Mouse (Mus musculus): ENCODE results near the gene Dclre1a. TPM values are rescaled to one million over a fixed set of nuclear protein-coding genes. Genes with fewer than 3 reads are reported as not detected.
"Not testable (repeated sequence)": the region's sequence is repeated elsewhere in the genome, so short reads cannot be mapped to it uniquely, and the experiment has no call there.

Gene Dclre1a
- polyA plus RNA-seq, 2 experiments = 14.7 to 22.6 TPM

GRCm38 (mm10) chr19:56511207-56511606, 36.8 kb downstream of the Dclre1a start:
- not testable (repeated sequence) for H3K4me1 ChIP-seq (ENCODE audit: control insufficient read depth, insufficient read depth, low read length); H3K36me3 ChIP-seq (ENCODE audit: control insufficient read depth, insufficient read depth, low read length); H3K9ac ChIP-seq (ENCODE audit: low read depth, low read length, severe bottlenecking); H3K9me3 ChIP-seq (ENCODE audit: control insufficient read depth, low read length); H3K4me3 ChIP-seq (replicated peaks; ENCODE audit: low read length); H3K4me2 ChIP-seq (replicated peaks; ENCODE audit: low read depth, low read length, severe bottlenecking); ATAC-seq (ENCODE audit: low FRiP score, low read depth); H3K27ac ChIP-seq (replicated peaks; ENCODE audit: low read depth, low read length); DNase-seq (ENCODE audit: low spot score); H3K27me3 ChIP-seq (ENCODE audit: control insufficient read depth, insufficient read depth, low read length)
- WGBS = no CpG with 5 or more reads among the region's 4 CpGs

- H3K9ac ChIP-seq (ENCODE audit: low read depth, low read length, severe bottlenecking); H3K4me2 ChIP-seq (replicated peaks; ENCODE audit: low read depth, low read length, severe bottlenecking); H3K4me3 ChIP-seq (replicated peaks; ENCODE audit: low read length); H3K4me1 ChIP-seq (ENCODE audit: control insufficient read depth, insufficient read depth, low read length); H3K36me3 ChIP-seq (ENCODE audit: control insufficient read depth, insufficient read depth, low read length); DNase-seq (ENCODE audit: low spot score); H3K27ac ChIP-seq (replicated peaks; ENCODE audit: low read depth, low read length); H3K27me3 ChIP-seq (ENCODE audit: control insufficient read depth, insufficient read depth, low read length); ATAC-seq (ENCODE audit: low FRiP score, low read depth); H3K9me3 ChIP-seq (ENCODE audit: control insufficient read depth, low read length): not testable (repeated sequence)
- no CpG with 5 or more reads among the region's 5 CpGs for WGBS
Observed at GRCm38 (mm10) chr19:56503525-56503924, 44.5 kb downstream of the Dclre1a start.

GRCm38 (mm10) chr19:56503069-56503468, 45.0 kb downstream of the Dclre1a start:
- no CpG with 5 or more reads among the region's 5 CpGs for WGBS
- H3K4me1 ChIP-seq (ENCODE audit: control insufficient read depth, insufficient read depth, low read length); H3K27ac ChIP-seq (replicated peaks; ENCODE audit: low read depth, low read length); ATAC-seq (ENCODE audit: low FRiP score, low read depth); H3K4me3 ChIP-seq (replicated peaks; ENCODE audit: low read length); H3K9me3 ChIP-seq (ENCODE audit: control insufficient read depth, low read length); H3K4me2 ChIP-seq (replicated peaks; ENCODE audit: low read depth, low read length, severe bottlenecking); H3K27me3 ChIP-seq (ENCODE audit: control insufficient read depth, insufficient read depth, low read length); H3K9ac ChIP-seq (ENCODE audit: low read depth, low read length, severe bottlenecking); H3K36me3 ChIP-seq (ENCODE audit: control insufficient read depth, insufficient read depth, low read length); DNase-seq (ENCODE audit: low spot score): not testable (repeated sequence)

GRCm38 (mm10) chr19:56494157-56494556, 53.9 kb downstream of the Dclre1a start:
- not testable (repeated sequence) for H3K9me3 ChIP-seq (ENCODE audit: control insufficient read depth, low read length); H3K27ac ChIP-seq (replicated peaks; ENCODE audit: low read depth, low read length); H3K36me3 ChIP-seq (ENCODE audit: control insufficient read depth, insufficient read depth, low read length); H3K4me1 ChIP-seq (ENCODE audit: control insufficient read depth, insufficient read depth, low read length); H3K4me3 ChIP-seq (replicated peaks; ENCODE audit: low read length); H3K4me2 ChIP-seq (replicated peaks; ENCODE audit: low read depth, low read length, severe bottlenecking); H3K9ac ChIP-seq (ENCODE audit: low read depth, low read length, severe bottlenecking); ATAC-seq (ENCODE audit: low FRiP score, low read depth); DNase-seq (ENCODE audit: low spot score); H3K27me3 ChIP-seq (ENCODE audit: control insufficient read depth, insufficient read depth, low read length)
- whole genome bisulfite sequencing = no CpG with 5 or more reads among the region's 2 CpGs

GRCm38 (mm10) chr19:56489601-56490000, 58.4 kb downstream of the Dclre1a start:
- WGBS = 58% methylated on average over 6 of the region's 6 CpGs
- DNase-seq (ENCODE audit: low spot score) (no peak), ATAC-seq (ENCODE audit: low FRiP score, low read depth) (no peak)
- Histone ChIP-seq H3K27me3 (ENCODE audit: control insufficient read depth, insufficient read depth, low read length) (no peaks in the 10 kb centered on the region), H3K36me3 (ENCODE audit: control insufficient read depth, insufficient read depth, low read length) (no peaks in the 10 kb centered on the region), H3K4me3 (replicated peaks; ENCODE audit: low read length) (no peak overlapping the region), H3K9me3 (ENCODE audit: control insufficient read depth, low read length) (no peaks in the 10 kb centered on the region), H3K27ac (replicated peaks; ENCODE audit: low read depth, low read length) (no peak overlapping the region), H3K4me2 (replicated peaks; ENCODE audit: low read depth, low read length, severe bottlenecking) (no peak overlapping the region), H3K9ac (ENCODE audit: low read depth, low read length, severe bottlenecking) (no peak overlapping the region), H3K4me1 (ENCODE audit: control insufficient read depth, insufficient read depth, low read length) (no peaks in the 10 kb centered on the region)
- TF ChIP-seq POLR2A (IDR thresholded peaks at IDR 0.05; ENCODE audit: borderline replicate concordance, extremely low read depth, insufficient read depth, insufficient read length) = no peak

- no peaks in the 10 kb centered on the region for H3K36me3 ChIP-seq (ENCODE audit: control insufficient read depth, insufficient read depth, low read length)
- no peak for TF ChIP-seq POLR2A (IDR thresholded peaks at IDR 0.05; ENCODE audit: borderline replicate concordance, extremely low read depth, insufficient read depth, insufficient read length)
- no peak overlapping the region for H3K4me2 ChIP-seq (replicated peaks; ENCODE audit: low read depth, low read length, severe bottlenecking)
- H3K9me3 ChIP-seq (ENCODE audit: control insufficient read depth, low read length) = no peaks in the 10 kb centered on the region
- ATAC-seq (ENCODE audit: low FRiP score, low read depth) (no peak), DNase-seq (ENCODE audit: low spot score) (no peak)
- H3K4me1 ChIP-seq (ENCODE audit: control insufficient read depth, insufficient read depth, low read length) = 0 out of 2 replicates have a peak, but pooled peaks cover 3% of the 10 kb centered on the region
- no peak overlapping the region for H3K9ac ChIP-seq (ENCODE audit: low read depth, low read length, severe bottlenecking)
- H3K27ac ChIP-seq (replicated peaks; ENCODE audit: low read depth, low read length) = no peak overlapping the region
- H3K4me3 ChIP-seq (replicated peaks; ENCODE audit: low read length) = no peak overlapping the region
- WGBS = 82% methylated on average over 2 of the region's 2 CpGs
- no peaks in the 10 kb centered on the region for H3K27me3 ChIP-seq (ENCODE audit: control insufficient read depth, insufficient read depth, low read length)
Observed at GRCm38 (mm10) chr19:56487339-56487738, 60.7 kb downstream of the Dclre1a start.

Measured in limb, embryonic 14.5 days (tissue).